Mouse (Mus musculus): ENCODE measurements at regions not wholly inside any gene's neighbourhood (a gene's known extent, or its start where the extent isn't known, plus 50 kb on each side); places are given as distances from the start of the nearest gene placed in this dataset.
"Not testable (repeated sequence)": the region's sequence is repeated elsewhere in the genome, so short reads cannot be mapped to it uniquely, and the experiment has no call there.

DNA sequence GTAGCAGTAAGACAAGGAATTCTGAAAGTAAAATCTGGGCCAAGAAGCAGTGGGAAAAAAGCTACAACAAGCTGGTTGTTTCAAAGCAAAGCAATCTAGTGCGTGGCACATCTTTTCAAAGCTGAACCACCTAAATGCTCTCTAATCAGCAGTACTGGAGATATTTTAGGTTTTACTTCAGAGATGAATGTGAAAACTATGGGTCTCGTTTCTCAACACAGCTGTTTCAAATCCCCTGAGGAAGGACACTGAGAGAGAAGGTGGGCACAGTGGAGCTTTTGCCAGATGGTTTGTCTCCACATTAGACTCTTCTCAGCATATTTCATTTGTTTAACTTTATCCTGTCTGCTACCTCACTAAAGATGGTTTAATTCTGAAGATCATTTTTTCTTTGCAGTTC lies 183.8 kb upstream of the Gria3 start:
- peak; percentile 3 to 22 for DNase-seq (ENCODE audit: extremely low spot score in 1 of 2, low spot score in 1 of 2)

- DNase-seq (ENCODE audit: extremely low spot score in 1 of 2, low spot score in 1 of 2): not testable (repeated sequence)
Observed at GRCm38 (mm10) chrX:41249739-41250138, 150.9 kb upstream of the Gria3 start.

- DNase-seq (ENCODE audit: extremely low spot score in 1 of 2, low spot score in 1 of 2): no peak
Observed at GRCm38 (mm10) chrX:41252923-41253322, 147.7 kb upstream of the Gria3 start.

DNA sequence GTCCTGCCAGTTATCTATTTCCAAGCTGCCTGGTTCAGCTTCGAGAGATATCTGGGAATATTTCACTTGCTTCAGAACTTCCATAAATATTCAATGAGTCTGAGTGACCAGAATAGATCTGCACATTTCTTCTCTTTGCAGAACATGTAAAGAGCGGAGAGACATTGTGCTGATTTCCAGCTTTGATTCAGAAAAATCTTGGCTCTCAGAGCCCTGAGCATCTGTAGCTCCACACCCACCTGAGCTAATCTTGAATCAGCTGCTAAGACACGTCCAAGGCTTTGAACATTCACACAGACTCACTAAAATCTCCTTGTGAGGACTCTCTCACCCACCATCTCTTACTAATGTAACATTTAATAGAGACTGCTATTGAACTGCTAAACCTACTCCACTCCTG lies 146.0 kb upstream of the Gria3 start:
- peak; percentile 55 to 71 for DNase-seq (ENCODE audit: extremely low spot score in 1 of 2, low spot score in 1 of 2)

GRCm38 (mm10) chrX:41291098-41291497 lies 109.6 kb upstream of the Gria3 start:
- no peak for DNase-seq (ENCODE audit: extremely low spot score in 1 of 2, low spot score in 1 of 2)

- DNase-seq (ENCODE audit: extremely low spot score in 1 of 2, low spot score in 1 of 2): no peak
Observed at GRCm38 (mm10) chrX:41316493-41316892, 84.2 kb upstream of the Gria3 start.

DNA sequence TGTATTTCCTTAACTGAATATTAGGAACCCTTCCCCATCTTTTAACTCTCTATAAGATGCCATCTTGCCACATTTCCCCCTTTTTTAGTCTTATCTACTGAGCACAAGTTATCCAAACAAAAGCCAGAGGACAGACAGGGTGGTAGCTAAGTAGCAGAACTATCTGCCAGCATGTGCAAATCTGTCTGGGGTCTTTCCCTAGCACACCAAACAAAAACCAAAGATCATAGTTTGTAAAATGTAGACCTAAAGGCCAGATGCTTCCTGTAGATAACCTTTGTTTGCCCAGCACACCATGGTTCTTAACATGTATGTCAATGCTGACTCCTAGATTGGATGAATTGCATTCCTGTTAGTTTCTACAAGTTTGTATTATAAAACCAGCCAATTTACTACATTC lies 82.9 kb upstream of the Gria3 start:
- DNase-seq (ENCODE audit: extremely low spot score in 1 of 2, low spot score in 1 of 2): no peak

GRCm38 (mm10) chrX:41319896-41320295 lies 80.8 kb upstream of the Gria3 start:
- DNase-seq (ENCODE audit: extremely low spot score in 1 of 2, low spot score in 1 of 2): no peak
